Mouse (Mus musculus): ENCODE data around the gene Bcl2l11. TPM values are rescaled to one million over a fixed set of nuclear protein-coding genes. Genes with fewer than 3 reads are reported as not detected.

The Bcl2l11 gene
- total RNA-seq, 2 experiments from 2014 or later: 37.2 to 37.7 TPM

DNA sequence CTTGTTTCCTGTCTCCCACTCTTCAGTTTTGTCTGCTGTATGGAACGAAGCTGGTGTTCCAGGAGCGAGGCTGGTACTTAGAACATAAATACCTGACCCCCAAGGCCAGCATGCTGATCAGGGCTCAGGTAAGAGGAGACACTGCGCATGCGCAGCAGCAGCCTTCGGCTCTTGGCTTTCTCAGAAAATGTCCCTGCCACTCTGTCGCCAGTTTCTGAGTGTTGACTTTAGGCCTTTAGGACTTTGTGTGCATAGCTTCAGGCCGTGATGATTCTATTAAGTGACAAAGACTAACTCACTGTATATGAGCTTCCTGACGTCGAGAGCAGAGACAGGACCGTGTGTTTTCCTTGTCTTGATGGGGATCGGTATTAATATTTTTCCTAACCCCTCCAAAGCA lies 20.2 kb upstream of the Bcl2l11 start:
- DNase-seq (ENCODE audit: low spot score in 2 of 2): no peak

DNA sequence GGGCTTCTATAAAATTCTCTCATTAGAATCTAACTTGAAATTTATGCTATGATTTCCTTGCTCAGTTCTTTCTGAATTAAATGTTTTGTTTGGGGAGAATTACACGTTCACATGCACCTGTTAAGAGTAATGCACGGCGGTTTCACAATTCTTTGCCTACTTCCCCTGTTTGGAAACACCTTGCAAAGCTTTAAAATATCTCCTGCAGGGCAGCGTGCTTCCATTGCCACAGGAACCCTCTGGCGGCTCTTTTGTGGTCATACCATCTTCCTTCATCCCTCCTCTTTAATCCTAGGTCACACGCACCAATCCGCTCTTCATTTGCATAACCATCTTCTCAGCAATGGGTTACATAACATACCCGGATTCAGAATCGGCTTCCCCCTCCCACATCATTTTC lies 14.3 kb upstream of the Bcl2l11 start:
- DNase-seq (ENCODE audit: low spot score in 2 of 2): no peak

DNA sequence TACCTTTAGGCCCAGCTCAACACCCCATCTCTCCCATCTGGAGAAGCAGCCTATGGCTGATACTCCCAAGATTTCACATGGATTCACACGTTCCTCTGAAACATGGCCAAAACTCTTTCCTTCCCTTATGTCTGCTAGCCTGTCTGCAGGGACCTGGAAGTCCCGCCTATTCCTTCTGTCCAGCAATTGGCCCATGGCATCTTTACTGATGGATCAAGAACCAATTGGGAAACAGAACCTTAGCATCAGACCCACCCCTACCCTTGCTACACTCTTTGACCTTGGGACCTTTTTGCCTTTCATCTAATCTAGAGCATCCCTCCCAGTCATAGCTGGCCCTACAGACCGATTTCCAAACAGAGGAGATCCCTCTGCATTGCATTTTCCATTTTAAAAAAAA lies 11.2 kb upstream of the Bcl2l11 start:
- DNase-seq (ENCODE audit: low spot score in 2 of 2): no peak

DNA sequence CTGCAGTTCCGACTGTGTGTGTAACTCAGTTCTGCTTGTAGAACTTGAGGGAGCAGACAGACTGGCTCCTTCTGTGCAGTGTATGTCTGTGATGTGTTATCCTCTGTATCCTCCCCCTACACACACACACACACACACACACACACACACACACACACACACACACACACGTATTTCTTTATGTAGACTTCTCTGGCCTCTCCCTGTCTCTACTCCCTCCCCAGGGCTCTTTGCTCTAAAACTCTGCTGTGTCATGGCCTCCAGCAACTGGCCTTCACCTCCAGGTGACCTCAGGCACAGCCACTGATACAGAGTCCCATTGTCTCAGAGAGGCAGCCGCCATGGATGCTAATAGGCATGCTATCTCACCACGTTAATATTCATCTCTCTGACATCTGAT lies 10.3 kb upstream of the Bcl2l11 start:
- no peak for DNase-seq (ENCODE audit: low spot score in 2 of 2)

DNA sequence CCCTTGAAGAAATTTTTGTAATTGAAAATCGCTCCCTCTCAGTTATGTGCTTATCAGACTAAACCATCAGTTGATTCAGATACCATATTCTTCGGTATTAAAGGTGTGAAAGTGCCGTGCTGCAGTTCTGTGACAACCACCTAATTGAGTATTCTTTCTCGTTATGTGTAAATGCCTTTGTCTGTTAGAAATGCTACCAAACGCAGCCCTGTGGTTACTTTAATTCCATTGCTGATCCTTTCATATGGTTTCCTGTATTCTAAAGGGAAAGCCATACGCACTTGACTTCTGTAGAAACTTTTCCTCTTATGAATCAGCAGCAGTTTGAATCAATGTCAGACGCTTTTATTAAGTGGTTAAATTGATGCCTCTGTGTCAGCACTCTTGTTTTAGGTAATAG lies 8.2 kb upstream of the Bcl2l11 start:
- no peak for DNase-seq (ENCODE audit: low spot score in 2 of 2)

DNA sequence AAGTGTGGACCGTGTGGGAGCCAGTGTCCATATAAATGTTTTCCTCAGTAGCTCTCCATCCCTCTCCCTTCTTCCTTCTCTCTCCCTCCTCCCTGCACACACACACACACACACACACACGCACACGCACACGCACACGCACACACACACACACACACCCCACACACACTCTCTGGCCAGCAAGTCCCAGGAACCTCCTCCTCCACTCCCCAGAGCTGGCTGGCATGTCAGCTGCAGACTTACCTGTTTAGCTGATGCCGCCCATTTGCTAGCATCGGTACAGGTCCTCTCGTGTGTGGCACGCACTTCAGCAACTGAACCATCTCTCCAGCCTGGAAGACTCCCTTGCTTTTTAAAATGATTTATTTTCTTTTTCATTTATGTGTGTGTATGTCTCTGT lies 6.9 kb upstream of the Bcl2l11 start:
- no peak for DNase-seq (ENCODE audit: low spot score in 2 of 2)

DNA sequence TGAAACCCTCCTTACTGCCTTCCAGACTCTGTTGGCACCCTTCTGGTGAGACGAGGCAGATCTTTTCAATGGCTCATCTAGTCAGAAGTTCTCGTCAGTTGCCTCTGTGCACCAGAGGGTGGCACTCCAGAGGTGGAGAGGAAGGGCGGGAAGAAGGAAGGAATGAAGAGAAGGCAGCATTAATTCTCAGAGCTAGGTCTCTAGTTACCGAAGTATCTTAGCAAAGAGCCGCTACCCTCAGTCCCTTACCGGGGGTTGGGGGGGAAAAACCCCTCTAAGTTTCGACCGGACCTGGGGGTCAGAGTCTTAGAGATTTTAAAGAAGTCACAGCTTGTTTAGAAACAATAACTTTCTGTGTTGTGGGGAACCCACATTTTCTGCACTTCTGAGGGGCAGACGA lies 3.3 kb upstream of the Bcl2l11 start:
- DNase-seq (ENCODE audit: low spot score in 2 of 2): peak in 1 of 2 experiments; percentile 46

DNA sequence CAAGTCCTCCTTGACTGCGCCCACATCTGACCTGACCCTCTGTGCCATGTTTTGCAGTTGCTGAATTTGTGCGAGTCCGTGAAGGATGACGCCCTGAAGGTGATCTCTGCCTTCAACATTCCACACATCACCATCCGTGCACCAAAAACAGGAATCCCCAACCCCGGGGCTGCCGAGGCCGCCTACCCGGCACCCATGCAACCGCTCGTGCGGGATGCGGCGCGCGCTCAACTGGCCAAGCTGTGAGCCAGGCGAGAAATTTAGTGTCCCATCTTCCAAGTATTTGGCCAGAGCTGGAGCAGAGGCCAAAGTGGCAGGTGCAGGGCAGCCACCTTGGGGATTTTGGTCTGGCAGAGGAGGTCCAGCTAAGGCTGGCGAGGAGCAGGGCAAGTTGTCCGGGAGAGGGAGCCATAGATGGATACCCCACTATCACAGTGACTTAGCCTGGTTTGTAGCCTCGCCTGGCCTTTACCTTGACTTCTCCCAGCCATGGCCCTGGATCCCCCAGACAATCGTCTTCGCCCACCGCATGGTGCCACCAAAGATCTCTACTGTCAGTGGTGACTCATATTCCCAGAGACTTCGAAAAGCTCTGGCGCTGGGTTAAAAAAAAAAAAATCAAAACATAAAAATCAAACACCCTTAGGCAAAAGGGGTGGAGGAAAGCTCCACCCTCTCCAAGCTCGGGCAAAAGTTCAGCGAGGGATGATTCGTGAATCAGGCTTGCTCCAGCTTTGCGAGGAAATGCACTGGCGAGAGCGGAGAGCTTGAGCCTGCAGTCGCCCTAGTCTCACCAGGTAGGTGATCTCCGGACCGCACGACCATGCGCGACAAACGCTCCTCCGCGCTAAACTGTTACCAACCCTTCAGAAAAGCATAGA lies 2.7 kb upstream of the Bcl2l11 start:
- no peak for DNase-seq (ENCODE audit: low spot score in 2 of 2)

DNA sequence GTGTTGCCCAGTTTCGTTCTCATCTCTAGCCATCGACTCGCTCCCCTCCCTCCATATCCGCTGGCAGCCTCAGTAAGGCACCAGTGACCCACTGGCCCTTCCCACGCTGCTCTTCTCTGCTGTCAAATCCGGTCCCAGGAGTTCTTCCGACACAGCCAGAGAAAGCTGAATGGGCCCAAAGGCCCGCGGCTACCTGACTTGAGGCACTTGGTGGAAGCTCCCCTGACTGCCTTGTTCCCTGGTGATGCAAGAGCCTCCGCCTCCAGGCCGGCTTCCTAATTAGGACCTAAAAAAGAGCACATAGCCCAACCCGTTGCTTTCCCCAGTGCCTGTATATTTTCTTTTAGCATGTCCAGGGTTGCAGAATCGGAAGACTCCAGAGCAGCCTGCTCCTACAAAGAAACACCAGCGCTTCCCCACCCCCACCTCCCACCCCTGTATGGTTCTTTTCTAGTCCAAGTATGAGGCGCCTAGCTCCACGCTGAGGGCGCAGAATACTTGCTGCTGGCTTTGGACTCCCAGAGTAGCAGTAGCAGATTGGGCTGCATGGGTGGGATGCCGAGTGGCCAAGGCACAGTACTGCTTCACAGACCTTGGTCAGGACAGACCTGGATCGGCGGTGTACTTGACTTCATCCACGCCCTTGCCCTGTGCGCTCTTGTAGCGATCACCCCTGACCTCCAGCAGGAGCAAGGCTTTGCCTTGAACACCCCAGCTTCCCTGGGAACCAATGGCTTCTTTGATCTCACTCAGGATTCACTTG lies 1.7 kb upstream of the Bcl2l11 start:
- no peak for DNase-seq (ENCODE audit: low spot score in 2 of 2)

DNA sequence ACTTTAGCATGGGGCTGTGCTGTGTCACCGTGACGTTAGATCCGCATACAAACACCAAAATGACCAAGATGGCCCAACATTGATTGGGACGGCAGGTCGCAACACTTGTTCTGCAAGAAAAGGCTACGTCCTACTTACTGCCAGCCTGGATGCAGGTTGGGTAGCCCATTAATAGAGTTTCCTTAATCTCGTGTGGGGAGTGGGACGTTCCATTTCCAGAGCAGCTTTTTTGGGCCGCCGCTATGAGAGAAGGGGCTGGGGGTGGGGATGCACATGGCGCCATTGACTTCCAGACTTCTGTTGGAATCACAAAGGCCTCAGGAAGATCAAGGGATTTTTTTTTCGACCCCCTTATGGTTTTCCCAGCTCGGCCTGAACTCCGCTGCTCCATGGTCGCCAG lies 1.1 kb upstream of the Bcl2l11 start:
- no peak for DNase-seq (ENCODE audit: low spot score in 2 of 2)

DNA sequence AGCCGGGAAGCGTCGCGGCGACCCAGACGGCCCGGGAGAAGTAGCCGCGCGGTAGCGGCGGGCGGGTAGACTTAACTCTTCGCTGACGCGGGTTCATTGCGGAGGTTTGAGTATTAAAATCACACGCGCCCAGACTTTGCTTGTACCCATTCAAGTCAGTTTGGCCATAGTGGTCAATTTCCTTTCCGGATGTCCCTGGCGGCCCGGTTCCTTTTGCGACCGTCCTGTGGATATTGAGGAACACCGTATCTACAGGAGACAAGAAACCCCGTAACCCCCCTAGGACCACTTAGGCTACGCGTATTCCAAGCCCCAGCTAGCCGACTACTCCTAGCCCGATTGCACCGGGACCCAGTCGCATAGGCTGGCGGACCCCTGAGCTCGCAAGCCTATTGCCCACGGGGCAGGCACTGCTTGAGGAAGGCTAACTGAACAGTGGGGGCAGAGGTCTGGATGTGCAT lies 783 bp downstream of the Bcl2l11 start:
- no peak for DNase-seq (ENCODE audit: low spot score in 2 of 2)

DNA sequence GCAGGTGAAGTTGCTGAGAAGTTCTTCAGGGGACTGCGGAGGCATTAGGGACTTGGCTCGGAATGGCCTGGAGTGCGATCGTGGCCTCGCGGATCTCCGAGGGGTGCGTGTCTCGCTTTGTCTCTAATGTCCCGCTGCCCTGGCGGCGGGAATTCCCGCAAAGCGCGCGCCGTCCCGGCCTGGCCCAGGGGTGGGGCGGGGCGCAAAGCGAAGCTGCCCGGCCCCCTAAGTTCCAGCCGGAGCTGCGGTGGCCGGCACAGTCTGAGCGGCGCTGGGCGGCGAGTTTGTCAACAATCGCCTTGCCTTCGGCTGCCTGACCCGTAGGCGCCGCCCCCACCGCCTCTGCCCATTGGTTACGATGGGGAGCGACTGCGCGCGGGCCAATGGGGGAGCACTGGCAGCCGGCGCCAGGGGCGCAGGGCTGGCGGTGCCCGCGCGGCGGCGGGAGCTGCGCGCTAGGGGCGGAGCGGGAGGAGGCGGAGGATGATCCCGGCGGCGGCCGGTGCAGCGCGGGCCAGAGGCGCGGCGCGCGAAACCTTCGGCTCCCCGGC lies 1.4 kb downstream of the Bcl2l11 start:
- DNase-seq (ENCODE audit: low spot score in 2 of 2): peak; percentile 81 to 95

DNA sequence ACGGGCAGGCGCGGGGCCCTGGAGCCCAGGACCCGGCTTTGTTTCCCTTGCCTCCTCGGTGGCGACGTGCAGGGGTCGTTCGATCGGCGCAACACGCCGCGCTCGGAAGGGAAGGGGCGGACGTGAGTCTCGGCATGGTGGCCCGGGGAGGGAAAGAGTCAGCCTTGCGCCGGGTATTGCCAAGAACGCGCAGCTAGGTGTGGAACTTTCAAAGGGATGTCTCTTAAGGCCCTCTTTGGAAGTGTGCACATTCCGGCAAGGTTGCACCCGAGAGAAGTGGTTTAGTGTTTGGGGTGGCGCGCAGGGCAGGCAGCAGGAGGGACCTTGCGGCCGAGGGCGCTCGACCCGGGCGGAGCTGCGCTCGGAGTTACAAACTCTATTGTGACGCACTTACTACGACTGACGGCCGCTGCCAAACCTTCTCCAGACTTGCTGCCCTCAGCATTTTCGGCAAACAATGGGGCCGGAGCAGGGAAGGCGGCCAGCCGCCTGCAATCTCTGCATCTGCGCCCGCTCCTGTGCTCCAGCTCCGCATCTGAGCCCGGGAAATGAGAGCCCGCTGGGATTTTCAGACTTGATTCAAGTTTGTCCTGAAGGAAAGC lies 2.0 kb downstream of the Bcl2l11 start:
- peak; percentile 51 to 62 for DNase-seq (ENCODE audit: low spot score in 2 of 2)

DNA sequence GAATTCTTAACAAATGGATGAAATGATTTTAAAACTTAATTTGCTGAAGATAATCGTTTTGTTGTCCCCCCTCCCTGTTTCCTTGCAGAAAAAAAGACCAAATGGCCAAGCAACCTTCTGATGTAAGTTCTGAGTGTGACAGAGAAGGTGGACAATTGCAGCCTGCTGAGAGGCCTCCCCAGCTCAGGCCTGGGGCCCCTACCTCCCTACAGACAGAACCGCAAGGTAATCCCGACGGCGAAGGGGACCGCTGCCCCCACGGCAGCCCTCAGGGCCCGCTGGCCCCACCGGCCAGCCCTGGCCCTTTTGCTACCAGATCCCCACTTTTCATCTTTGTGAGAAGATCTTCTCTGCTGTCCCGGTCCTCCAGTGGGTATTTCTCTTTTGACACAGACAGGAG lies 2.7 kb downstream of the Bcl2l11 start:
- DNase-seq (ENCODE audit: low spot score in 2 of 2): no peak

DNA sequence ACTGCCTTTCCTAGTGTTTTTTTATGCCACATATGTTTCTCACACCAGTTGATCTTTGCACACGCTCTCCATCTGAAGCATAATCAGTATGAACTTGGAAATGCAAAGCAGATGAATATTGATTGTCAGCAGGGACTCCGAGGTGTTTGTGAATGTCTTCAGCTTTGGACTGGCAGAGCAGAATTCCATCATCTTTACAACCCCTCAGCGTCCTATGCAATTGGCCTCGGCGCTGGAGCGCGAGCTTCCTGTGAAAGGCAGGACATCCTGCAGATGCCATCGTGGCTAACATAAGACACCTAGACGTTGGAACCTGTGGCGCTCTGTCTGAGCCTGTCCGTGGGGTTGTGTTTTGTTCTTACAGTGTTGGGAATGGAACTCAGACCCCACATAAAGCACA lies 5.7 kb downstream of the Bcl2l11 start:
- no peak for DNase-seq (ENCODE audit: low spot score in 2 of 2)

DNA sequence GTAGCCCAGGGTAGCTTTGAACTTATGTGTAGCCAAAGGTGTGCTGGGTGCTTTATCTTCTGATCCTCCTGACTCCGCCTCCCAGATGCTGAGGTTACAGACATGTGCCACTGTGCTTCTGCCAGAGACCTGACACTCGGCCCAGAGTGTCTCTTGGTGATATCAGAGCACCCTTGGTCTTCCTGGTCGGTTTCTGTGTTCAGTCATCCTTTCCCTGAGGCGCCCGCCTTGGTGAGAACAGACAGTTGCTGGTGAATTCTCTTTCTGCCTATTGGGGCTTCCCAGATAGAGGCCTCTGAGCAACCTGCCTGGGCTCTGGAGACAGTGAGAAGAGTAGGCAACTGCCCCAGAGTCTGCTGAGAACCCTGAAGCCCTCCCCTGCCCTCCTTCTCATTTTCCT lies 6.8 kb downstream of the Bcl2l11 start:
- DNase-seq (ENCODE audit: low spot score in 2 of 2): no peak

DNA sequence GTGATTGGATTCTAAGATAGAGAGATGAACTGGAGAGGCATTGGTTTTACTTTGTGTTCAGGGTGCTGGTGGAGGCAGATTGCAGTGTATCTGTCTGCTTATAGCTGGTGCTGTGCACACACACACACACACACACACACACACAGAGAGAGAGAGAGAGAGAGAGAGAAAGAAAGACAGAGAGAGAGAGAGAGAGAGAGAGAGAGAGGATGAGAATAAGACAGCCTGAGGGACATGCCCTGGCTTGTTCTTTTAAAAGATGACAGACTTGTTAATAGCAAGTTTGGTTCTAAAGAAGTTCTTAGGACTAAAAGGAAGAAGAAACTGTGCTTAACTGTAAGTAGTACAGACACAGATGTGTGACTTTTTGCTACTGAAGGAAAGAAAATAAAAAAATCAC lies 8.0 kb downstream of the Bcl2l11 start:
- DNase-seq (ENCODE audit: low spot score in 2 of 2): no peak

DNA sequence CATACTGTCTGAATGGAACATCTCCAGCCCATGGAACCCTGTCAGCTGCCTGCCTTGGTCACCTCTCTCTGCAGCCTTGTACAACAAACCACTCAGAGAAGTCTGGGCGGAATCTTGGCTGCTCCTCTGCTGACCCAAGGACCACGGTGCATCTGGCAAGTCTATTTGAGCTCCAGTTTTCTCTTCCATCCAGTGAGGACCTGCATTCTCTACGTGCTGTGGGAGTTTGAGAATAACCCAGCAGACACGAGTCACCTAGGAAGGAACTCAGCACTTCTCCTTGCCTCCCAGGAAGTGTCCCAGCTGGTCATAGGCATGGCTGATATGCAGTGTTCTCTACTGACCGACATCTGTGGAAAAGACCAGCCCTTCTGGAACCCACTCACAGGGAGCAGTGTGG lies 8.6 kb downstream of the Bcl2l11 start:
- no peak for DNase-seq (ENCODE audit: low spot score in 2 of 2)

DNA sequence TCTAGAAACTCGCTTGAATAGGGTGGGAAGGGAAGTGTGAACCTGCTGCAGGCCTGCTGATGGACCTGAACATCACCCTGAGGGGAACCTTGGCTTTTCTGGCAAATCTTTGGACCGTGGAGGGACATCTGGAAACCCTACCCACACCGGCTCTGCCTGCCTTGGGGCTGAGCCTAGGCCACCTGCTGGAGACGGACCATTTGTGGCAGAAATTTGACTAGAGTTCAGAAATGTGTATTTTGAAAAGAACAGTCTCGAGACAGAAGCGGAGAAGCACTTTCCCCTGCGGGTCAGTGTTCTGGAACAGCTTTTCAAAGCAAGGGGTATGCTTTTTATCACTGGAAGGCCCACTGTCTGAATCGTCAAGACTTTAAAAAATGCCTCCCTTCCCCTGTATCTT lies 9.1 kb downstream of the Bcl2l11 start:
- DNase-seq (ENCODE audit: low spot score in 2 of 2): no peak

DNA sequence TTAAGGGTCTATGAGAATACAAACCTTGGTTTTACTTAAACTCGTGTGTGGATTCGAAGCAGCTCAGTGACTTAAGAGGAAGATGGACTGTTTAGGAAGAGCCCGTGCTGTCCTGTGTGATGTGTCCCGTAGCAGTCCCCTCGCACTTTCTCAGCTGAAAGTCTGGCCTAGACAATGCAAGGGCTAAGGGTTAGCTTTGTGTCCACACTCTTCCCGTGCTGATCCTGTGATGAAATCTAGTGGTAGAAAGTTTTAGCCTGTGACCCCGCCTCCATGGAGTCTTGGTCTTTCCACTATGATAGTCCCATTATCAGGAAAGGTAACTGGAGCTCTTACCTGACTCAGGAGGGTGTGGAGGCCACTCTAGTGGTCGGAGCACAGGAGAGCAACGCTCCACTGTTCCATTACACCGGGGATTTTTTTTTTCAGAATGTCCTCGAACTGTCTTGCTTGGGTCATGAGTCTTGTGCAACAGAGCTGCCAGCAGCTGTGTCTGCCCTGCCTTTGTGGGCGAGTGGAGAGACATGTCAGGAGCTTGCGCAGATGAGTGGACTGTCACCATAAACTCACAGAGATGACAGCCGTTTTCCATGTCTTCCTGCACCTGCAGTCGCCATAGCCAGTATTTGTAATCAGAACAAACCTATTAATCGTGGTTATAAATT lies 11.1 kb downstream of the Bcl2l11 start:
- no peak for DNase-seq (ENCODE audit: low spot score in 2 of 2)
